Mouse (Mus musculus) liver, embryonic 12.5 days (tissue): ENCODE measurements around the gene Cdk15. TPM values are rescaled to one million over a fixed set of nuclear protein-coding genes. Genes with fewer than 3 reads are reported as not detected.

Experiments
- ATAC-seq: fragments of 200-750 bp; cut with Nextera tagmentation; 2 replicates; pipeline ENCODE4 v1.8.0; 2017; ENCODE audit warnings: moderate number of reproducible peaks, mild to moderate bottlenecking, moderate library complexity
- H3K27ac ChIP-seq: fragments of 300-500 bp; sonication (generic); 2 replicates; pipeline ENCODE4 v1.5.1; 2016; ENCODE audit warnings: mild to moderate bottlenecking
- H3K27me3 ChIP-seq: fragments of 300-500 bp; sonication (generic); replicated peaks from 2 replicates; pipeline ENCODE4 v1.6.1; 2016; ENCODE audit warnings: mild to moderate bottlenecking, moderate library complexity
- H3K36me3 ChIP-seq: fragments of 300-500 bp; sonication (generic); 2 replicates; pipeline ENCODE4 v1.6.1; 2016; ENCODE audit warnings: mild to moderate bottlenecking, moderate library complexity
- H3K4me1 ChIP-seq: fragments of 300-500 bp; sonication (generic); 2 replicates; pipeline ENCODE4 v1.6.1; 2016
- H3K4me2 ChIP-seq: fragments of 300-500 bp; sonication (generic); 2 replicates; pipeline ENCODE4 v1.6.1; 2016; ENCODE audit warnings: mild to moderate bottlenecking, moderate library complexity
- H3K4me3 ChIP-seq: fragments of 300-500 bp; sonication (generic); 2 replicates; pipeline ENCODE4 v1.5.1; 2016; ENCODE audit warnings: mild to moderate bottlenecking, moderate library complexity
- H3K9ac ChIP-seq: fragments of 300-500 bp; sonication (generic); 2 replicates; pipeline ENCODE4 v1.6.1; 2016; ENCODE audit warnings: mild to moderate bottlenecking, moderate library complexity
- H3K9me3 ChIP-seq: fragments of 300-500 bp; sonication (generic); replicated peaks from 2 replicates; pipeline ENCODE4 v1.6.1; 2016; ENCODE audit warnings: mild to moderate bottlenecking, moderate library complexity
- WGBS: fragments of 180-500 bp; shearing (Covaris S2); methylation state at CpG from one replicate; pipeline ENCODE4 v1.1.7; 2016; ENCODE audit not compliant: insufficient replicate concordance; 5-methylcytosine and 5-hydroxymethylcytosine counted together
- polyA plus RNA-seq: library from polyadenylated mRNA; unstranded; fragments of >200 nt; fragmentation: Nextera tagmentation; extraction: Ambion mirVana; gene quantifications from 2 replicates; pipeline ENCODE4 v1.2.1, GENCODE M21; 2016

Cdk15 gene
- not detected in 2 replicates for polyA plus RNA-seq

- Histone ChIP-seq H3K27me3 (peaks cover 30% of the 10 kb centered on the region), H3K27ac (no peak within 1 kb of the TSS), H3K9ac (no peak within 1 kb of the TSS), H3K4me1 (0 out of 2 replicates have a peak, but pooled peaks cover 9% of the 10 kb centered on the region), H3K36me3 (no peaks in the 10 kb centered on the region), H3K4me3 (no peak within 1 kb of the TSS), H3K9me3 (no peaks in the 10 kb centered on the region), H3K4me2 (no peak within 1 kb of the TSS)
- no peak for ATAC-seq
- WGBS, result 25% methylated on average over 13 of the region's 13 CpGs
Measured at GRCm38 (mm10) chr1:59256751-59257231, at the start of gene Cdk15. TSS of gene Cdk15 (plus strand) at chr1:59256906.

- no peaks in the 10 kb centered on the region for H3K9me3 ChIP-seq
- H3K27me3 ChIP-seq, result no peaks in the 10 kb centered on the region
- ATAC-seq, result no peak
- H3K4me1 ChIP-seq, result no peaks in the 10 kb centered on the region
- H3K27ac ChIP-seq, result no peak overlapping the region
- no peak overlapping the region for H3K4me2 ChIP-seq
- 87% methylated on average over 1 of the region's 1 CpGs for WGBS
- no peak overlapping the region for H3K4me3 ChIP-seq
- H3K9ac ChIP-seq, result no peak overlapping the region
- peaks cover 21% of the 10 kb centered on the region for H3K36me3 ChIP-seq
Measured at GRCm38 (mm10) chr1:59208331-59208730, 48.4 kb upstream of the Cdk15 start.

- ATAC-seq, result no peak
Measured at GRCm38 (mm10) chr1:59211651-59212050, 45.1 kb upstream of the Cdk15 start.

GRCm38 (mm10) chr1:59212076-59212779, 44.5 kb upstream of the Cdk15 start:
- H3K4me1 ChIP-seq, result no peaks in the 10 kb centered on the region
- ATAC-seq, result peak; percentile 74
- no peak overlapping the region for H3K27ac ChIP-seq
- WGBS, result 59% methylated on average over 5 of the region's 5 CpGs
- no peaks in the 10 kb centered on the region for H3K27me3 ChIP-seq
- peaks cover 37% of the 10 kb centered on the region for H3K36me3 ChIP-seq
- no peak overlapping the region for H3K9ac ChIP-seq
- no peak overlapping the region for H3K4me2 ChIP-seq
- H3K4me3 ChIP-seq, result no peak overlapping the region
- no peaks in the 10 kb centered on the region for H3K9me3 ChIP-seq

More at GRCm38 (mm10) chr1:59211651-59212050, 45.1 kb upstream of the Cdk15 start:
- Histone ChIP-seq H3K4me3 (no peak overlapping the region), H3K27ac (peak overlapping the region; percentile 58), H3K4me1 (no peaks in the 10 kb centered on the region), H3K9me3 (no peaks in the 10 kb centered on the region), H3K9ac (no peak overlapping the region), H3K27me3 (no peaks in the 10 kb centered on the region), H3K36me3 (peaks cover 35% of the 10 kb centered on the region), H3K4me2 (no peak overlapping the region)
- 76% methylated on average over 4 of the region's 4 CpGs for WGBS

GRCm38 (mm10) chr1:59212951-59213350, 43.8 kb upstream of the Cdk15 start:
- Histone ChIP-seq H3K36me3 (peaks cover 40% of the 10 kb centered on the region), H3K4me2 (no peak overlapping the region), H3K9me3 (no peaks in the 10 kb centered on the region), H3K9ac (no peak overlapping the region), H3K27ac (no peak overlapping the region), H3K27me3 (no peaks in the 10 kb centered on the region), H3K4me3 (no peak overlapping the region), H3K4me1 (no peaks in the 10 kb centered on the region)
- 80% methylated on average over 1 of the region's 1 CpGs for WGBS
- ATAC-seq, result no peak

GRCm38 (mm10) chr1:59215446-59215845, 41.3 kb upstream of the Cdk15 start:
- 91% methylated on average over 11 of the region's 11 CpGs for WGBS
- Histone ChIP-seq H3K27ac (no peak overlapping the region), H3K9me3 (no peaks in the 10 kb centered on the region), H3K27me3 (no peaks in the 10 kb centered on the region), H3K4me3 (no peak overlapping the region), H3K9ac (no peak overlapping the region), H3K4me2 (no peak overlapping the region), H3K36me3 (peaks cover 31% of the 10 kb centered on the region), H3K4me1 (peaks cover 3% of the 10 kb centered on the region; the same call in 1 of the 2 replicates)
- ATAC-seq, result no peak

- Histone ChIP-seq H3K9ac (no peak overlapping the region), H3K27me3 (no peaks in the 10 kb centered on the region)
- ATAC-seq, result no peak
Measured at GRCm38 (mm10) chr1:59220371-59220770, 36.3 kb upstream of the Cdk15 start.

GRCm38 (mm10) chr1:59221591-59221990, 35.1 kb upstream of the Cdk15 start:
- 86% methylated on average over 2 of the region's 2 CpGs for WGBS
- Histone ChIP-seq H3K4me3 (no peak overlapping the region), H3K9me3 (no peaks in the 10 kb centered on the region), H3K36me3 (peaks cover 9% of the 10 kb centered on the region; the same call in 1 of the 2 replicates), H3K9ac (no peak overlapping the region), H3K27ac (no peak overlapping the region), H3K4me2 (no peak overlapping the region), H3K27me3 (no peaks in the 10 kb centered on the region), H3K4me1 (peaks cover 6% of the 10 kb centered on the region; the same call in 1 of the 2 replicates)
- no peak for ATAC-seq

More at GRCm38 (mm10) chr1:59220371-59220770, 36.3 kb upstream of the Cdk15 start:
- Histone ChIP-seq H3K4me1 (peaks cover 6% of the 10 kb centered on the region; the same call in 1 of the 2 replicates), H3K9me3 (no peaks in the 10 kb centered on the region), H3K27ac (no peak overlapping the region), H3K4me3 (no peak overlapping the region), H3K4me2 (no peak overlapping the region), H3K36me3 (peaks cover 17% of the 10 kb centered on the region)
- 65% methylated on average over 3 of the region's 3 CpGs for WGBS

GRCm38 (mm10) chr1:59222101-59222825, 34.4 kb upstream of the Cdk15 start:
- Histone ChIP-seq H3K9ac (no peak overlapping the region), H3K27ac (no peak overlapping the region), H3K27me3 (no peaks in the 10 kb centered on the region), H3K4me1 (peaks cover 6% of the 10 kb centered on the region; the same call in 1 of the 2 replicates), H3K9me3 (no peaks in the 10 kb centered on the region), H3K36me3 (peaks cover 6% of the 10 kb centered on the region; the same call in 1 of the 2 replicates), H3K4me2 (no peak overlapping the region), H3K4me3 (no peak overlapping the region)
- no peak for ATAC-seq
- 83% methylated on average over 7 of the region's 7 CpGs for WGBS

GRCm38 (mm10) chr1:59228552-59228951, 28.2 kb upstream of the Cdk15 start:
- H3K9me3 ChIP-seq, result no peaks in the 10 kb centered on the region
- H3K4me3 ChIP-seq, result no peak overlapping the region
- no peaks in the 10 kb centered on the region; the same call in none of the 2 replicates for H3K4me1 ChIP-seq
- WGBS, result 61% methylated on average over 7 of the region's 7 CpGs
- H3K36me3 ChIP-seq, result peaks cover 6% of the 10 kb centered on the region; the same call in 1 of the 2 replicates
- no peak overlapping the region for H3K4me2 ChIP-seq
- ATAC-seq, result no peak
- no peak overlapping the region for H3K9ac ChIP-seq
- H3K27ac ChIP-seq, result no peak overlapping the region
- no peaks in the 10 kb centered on the region for H3K27me3 ChIP-seq

- peaks cover 6% of the 10 kb centered on the region; the same call in 1 of the 2 replicates for H3K36me3 ChIP-seq
- H3K9me3 ChIP-seq, result no peaks in the 10 kb centered on the region
- no peak overlapping the region for H3K27ac ChIP-seq
- no peak overlapping the region for H3K4me3 ChIP-seq
- H3K27me3 ChIP-seq, result no peaks in the 10 kb centered on the region
- no peak for ATAC-seq
- WGBS, result 74% methylated on average over 4 of the region's 4 CpGs
- H3K9ac ChIP-seq, result no peak overlapping the region
- H3K4me2 ChIP-seq, result no peak overlapping the region
- H3K4me1 ChIP-seq, result no peaks in the 10 kb centered on the region; the same call in none of the 2 replicates
Measured at GRCm38 (mm10) chr1:59229187-59229586, 27.5 kb upstream of the Cdk15 start.
